Mouse (Mus musculus) layer of hippocampus, postnatal 25 days (tissue): ENCODE results near the gene Abcb6. TPM values are rescaled to one million over a fixed set of nuclear protein-coding genes. Genes with fewer than 3 reads are reported as not detected.

Source experiments
- DNase-seq, 2 experiments: peaks; one replicate each; pipeline ENCODE4 v3.0.0; 2022; ENCODE audit warnings: mixed read lengths in 2 of 2, low spot score in 1 of 2; ENCODE audit errors: extremely low spot score in 1 of 2
- total RNA-seq, 2 experiments: library from RNA; stranded (reverse); gene quantifications; 2 replicates each; pipeline ENCODE4 v1.2.3; 2021

Abcb6 gene
- total RNA-seq, 2 experiments from 2014 or later, result 25.2 to 28.0 TPM

DNA sequence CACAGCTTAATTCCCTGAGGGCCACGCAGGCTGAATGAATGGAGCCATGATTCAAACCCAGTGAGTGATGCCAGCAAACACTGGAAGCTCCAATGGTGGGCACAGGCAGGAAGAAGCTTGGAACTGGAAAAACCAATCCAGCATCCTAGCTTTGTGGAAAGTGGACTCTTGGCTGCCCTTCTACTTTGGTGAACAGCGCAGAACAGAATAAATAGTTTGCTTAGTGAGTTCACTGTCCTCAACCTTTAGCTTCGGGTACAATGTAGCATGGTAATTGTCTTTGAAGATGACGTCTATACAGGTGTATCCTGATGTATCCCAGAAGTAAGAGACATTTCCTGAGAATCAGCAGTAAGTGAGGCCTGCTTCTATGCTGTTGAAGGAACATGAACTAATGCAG is 31.5 kb downstream of the Abcb6 start:
- no peak for DNase-seq

DNA sequence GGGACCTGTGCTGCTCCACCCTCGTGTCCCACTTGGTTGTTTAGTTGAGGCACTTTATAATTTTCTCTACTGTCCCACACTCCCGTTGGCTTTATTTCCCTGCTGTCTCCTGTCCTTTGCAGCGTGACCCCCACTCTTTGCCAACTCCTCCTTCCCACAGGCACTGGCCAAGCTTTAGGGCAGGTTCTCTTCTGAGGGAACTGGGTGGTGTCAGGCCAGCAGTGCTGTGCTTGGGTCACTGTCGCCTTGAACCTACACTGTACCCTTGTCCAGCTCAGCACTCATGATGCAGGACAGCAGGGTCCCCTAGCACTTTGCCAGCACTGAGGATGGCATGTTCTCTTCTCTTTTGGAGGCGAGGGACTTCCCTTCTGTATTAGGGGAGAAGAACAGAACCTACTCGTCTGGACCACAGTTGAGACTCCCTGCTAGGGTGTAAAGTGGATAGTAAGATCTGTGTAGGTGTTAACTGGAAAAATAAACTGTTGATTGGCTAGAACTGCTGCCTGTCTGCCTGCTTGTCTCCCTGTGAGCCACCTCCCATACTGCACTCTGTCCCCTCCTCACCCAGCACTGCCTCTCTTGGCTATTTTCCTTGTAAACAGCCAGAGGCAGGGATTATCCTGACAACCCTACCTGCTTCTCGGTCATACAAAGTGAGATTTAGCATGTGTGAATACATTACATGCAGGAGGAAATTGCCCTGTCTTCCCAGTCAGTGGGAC is 32.6 kb downstream of the Abcb6 start:
- no peak for DNase-seq

DNA sequence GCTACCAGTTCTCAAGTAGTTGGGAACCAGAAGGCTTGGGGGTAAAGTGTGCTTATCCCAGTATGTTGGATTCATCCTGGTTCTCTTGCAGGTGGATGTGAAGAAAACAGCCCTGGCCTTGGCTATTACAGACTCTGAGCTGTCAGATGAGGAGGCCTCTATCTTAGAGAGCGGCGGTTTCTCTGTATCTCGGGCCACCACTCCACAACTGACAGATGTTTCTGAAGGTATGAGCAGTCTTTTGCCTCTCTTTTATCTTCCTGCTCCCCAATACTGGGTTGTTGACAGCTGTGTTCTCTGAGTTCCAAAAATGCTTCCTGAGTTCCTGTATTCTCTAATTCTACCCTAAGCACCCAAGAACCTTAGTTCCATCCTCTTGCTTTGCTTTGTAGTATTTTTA is 34.6 kb downstream of the Abcb6 start:
- DNase-seq, result no peak

DNA sequence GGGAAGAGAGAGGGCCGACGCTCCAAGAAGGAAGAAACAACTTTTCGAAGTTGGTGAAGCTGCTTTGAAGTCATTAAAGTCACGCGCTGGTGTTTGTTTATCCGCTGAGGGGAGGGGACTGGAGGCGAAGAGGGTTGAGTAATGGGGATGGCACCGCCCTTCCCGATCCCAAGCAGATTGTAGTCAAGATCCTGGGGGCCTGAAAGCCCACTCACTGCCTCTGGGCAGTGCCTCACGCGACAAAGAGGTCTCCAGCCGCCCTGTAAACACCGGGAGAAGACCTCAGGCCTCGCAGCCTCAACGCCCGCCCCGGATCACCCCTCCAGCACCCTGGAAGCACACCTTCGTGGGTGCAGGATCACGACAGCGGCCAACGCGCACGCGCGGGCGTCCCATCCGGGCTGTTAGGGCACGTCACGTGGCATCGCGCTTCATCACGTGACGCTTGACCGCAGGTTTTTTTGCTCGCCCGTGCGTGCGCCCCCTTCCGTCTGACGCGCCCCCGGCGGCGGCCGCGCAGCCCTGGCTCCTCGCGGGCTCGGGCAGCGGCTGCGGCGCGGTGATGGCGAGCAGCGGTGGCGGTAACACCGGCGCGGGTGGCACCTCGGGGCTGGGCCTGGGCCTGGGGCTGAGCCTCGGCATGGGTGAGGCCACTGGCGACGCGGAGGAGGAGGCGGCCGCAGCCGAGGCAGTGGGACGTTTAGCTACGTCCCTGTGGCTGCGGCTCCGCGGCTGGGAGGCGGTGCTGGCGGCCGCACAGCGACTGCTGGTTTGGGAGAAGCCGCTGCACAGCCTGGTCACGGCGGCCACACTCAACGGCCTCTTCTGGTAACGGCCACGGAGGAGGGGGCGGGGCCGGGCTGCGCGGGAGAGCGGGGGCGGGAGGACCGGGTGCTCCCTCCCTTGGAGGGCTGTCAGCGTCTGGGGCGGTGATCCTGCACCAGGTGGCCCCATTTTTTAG is 37.6 kb downstream of the Abcb6 start, which contains the start of the genes Cnppd1 and Retreg2:
TSS of gene Cnppd1 (minus strand) at position 411 of the 961 bp plus-strand sequence.
TSS of gene Retreg2 (plus strand) at position 478 of the 961 bp plus-strand sequence.
- peak; percentile 96 for DNase-seq

DNA sequence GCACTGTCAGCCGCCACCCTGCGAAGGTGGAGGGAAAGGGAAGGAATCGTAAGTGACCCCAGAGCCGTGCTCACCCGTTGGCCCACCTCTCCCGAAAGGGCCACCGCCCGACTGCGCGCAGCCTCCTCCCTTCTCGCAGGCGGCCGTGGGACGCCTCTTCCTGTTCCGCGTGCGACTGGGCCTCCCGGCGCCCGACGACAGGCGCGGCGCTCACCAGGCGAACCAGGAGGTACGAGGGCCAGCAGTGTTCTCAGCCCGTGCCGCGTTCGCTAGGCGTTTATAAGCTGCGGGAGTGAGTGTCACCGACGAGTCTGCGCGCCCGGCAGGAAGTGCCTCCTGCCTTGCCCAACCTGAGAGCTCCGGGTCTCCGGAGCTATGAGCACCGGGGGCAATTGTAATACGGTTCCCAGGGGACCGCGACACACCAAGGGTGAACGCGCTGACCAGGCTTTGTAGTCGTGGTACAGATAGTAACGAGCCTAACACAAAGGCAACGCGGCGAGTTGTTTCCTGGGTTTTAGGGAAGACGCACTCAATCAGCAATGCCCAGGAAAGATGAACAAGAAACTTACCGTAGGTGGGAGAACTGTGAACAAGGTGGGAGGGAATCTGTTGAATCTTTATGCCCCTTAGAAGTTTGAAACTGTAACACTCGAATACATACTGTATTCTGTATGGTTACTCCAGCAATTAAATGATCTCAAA is 38.6 kb downstream of the Abcb6 start:
- peak; percentile 41 to 53 for DNase-seq

DNA sequence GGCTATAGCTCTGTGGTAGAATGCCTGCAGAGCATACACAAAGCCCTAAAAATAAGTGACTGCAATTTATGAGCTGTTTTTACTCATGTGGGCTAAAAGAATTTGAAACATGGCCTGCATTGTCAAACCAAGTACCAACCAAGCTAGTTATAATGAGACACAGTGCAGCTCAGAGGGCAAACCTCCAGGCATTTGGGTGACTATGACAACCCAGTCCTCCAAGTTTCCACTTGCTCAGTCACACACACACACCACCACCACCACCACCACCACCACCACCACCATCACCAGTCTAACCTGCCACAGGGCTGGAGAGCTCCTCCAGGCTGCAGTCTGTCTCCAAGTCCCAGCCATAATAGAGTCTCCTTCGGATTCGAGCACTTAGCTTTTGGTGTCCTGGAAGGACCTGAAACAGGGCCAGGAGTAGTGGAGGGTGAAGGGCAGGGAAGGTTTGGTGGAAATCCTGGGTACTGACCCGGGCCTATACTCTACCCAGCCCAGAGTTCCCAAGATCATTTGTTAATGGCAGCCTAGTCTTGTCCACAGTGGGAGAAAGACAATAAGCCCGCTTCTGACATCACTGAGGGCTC is 39.5 kb downstream of the Abcb6 start:
- no peak for DNase-seq

DNA sequence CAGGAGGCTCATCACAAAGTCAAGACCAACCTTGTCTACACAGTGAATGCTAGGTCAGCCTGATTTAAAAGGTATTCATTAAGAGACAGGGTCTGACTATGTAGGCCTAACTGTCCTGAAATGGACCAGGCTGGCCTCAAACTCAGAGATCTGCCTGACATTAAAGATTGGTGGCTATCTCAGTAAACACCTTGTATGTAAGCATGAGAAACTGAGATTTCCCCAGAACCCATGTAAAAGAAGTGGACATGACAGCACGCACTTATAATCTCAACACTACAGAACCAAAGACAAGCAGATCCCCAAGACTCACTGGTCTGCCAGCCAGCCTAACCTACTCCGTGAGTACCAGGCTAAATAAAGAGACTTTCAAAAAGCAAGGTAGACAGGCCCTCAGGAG is 41.7 kb downstream of the Abcb6 start:
- no peak for DNase-seq

DNA sequence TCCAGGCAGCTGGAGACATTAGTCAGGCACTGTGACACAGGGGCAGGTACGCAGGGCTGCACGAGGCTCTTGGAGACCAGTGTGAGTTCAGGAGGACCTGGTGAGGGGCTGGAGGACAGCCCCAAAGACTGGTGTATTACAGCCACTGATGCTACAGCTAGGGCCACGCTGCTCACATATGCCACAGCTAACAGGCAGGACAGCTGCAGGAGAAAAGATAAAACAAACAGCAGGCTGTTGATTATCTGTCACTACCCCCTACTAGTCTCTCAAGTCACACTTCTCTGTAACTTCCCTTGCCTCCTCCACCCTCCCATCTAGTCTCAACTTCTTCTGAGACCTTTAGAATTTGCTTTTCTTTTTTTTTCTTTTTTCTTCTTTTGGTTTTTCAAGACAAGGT is 43.5 kb downstream of the Abcb6 start:
- no peak for DNase-seq

DNA sequence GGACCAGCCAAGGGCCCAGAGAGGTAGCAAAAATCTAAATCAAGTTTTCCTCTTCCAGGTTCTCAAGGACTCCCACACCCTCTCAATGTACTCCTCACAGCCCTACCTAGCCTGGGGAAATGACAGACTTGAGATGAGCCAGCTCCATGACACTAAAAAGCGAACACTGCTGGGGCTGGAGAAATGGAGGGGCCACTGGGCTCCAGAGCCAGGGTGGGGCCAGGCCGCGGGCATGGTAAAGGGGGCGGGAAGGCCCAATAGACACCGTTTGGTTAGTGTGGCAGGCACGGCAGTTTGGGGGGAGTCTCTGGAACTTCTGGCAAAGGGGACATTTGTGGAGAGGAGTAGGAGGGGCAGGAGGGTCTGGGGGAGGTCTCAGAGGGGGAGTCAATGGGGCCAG is 43.9 kb downstream of the Abcb6 start:
- DNase-seq, result no peak

DNA sequence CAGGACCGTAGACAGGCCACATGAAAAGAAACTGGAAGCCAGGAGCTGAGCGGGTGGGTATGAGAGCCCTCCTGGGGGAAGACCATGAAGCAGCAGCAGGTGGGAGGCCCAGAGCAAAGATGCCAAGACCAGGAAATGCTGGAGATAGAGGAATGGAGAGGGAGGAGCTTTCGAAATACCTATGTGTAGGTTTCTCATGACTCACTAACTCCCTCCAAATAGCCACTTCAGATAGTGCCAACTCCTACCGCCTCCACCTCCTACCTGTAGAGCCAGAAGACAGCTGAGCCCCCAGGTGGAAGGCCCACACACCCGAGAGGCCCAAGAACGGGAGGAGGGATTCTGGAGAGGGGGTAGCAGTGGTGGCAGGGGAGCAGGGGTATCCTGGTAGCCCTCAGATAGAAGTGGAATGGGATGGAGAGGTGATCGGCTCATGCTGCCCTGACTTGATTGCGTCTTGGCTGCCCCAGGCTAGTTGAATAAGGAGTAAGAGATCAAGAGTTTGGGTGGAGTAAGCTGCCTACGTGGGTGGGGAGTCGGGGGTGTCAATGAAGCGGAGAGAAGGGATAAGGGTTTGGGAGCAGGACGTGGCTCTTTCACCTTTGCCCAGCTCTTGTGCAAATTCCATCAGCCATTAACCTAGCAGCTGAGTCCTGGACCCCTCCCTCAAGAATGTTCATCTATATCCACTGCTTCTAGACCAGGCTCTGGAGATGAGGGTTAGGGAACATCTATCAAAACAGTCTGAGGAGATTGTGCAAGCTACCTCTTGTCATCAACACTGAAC is 46.6 kb downstream of the Abcb6 start, which contains the start of gene Slc23a3:
TSS of gene Slc23a3 (minus strand) at position 470 of the 787 bp plus-strand sequence.
- DNase-seq, result no peak

DNA sequence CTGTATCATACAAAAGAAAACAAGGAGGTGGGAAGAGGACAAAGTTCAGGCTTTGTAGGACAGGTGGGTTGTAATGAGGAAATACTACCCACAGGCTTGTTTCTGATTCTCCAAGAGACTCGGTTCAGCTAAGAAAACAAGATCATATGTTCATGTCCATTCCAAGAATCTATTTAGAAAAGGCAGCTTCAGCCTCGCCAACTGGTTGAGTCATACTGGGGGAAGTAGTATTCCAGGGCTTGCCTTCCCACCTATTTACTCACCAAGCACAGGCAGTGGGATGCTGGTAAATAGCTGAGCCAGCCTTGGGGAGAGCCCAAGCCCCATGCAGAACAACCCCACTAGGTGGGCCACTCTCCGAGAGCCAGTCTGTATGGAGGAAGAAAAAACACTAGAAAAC is 51.6 kb downstream of the Abcb6 start:
- no peak for DNase-seq

DNA sequence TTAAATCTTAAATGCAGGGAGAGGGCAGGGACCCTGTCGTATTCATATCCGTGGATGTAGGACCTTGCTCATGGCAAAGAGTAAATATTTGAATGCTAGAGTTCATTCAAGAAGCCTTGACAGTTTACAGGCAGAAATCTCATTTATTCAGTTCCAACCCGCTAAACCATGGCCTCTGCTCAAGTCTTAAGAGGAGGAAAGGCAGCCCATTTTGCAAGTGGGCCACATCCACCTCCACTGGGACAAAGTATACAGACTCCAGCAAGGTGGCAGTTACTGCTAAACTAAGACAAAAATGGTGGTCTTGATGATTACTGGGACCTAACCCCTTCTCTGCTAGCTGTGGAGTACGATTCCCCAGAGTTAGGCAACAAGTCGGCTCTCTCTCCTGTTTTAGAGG is 54.8 kb downstream of the Abcb6 start:
- no peak for DNase-seq

DNA sequence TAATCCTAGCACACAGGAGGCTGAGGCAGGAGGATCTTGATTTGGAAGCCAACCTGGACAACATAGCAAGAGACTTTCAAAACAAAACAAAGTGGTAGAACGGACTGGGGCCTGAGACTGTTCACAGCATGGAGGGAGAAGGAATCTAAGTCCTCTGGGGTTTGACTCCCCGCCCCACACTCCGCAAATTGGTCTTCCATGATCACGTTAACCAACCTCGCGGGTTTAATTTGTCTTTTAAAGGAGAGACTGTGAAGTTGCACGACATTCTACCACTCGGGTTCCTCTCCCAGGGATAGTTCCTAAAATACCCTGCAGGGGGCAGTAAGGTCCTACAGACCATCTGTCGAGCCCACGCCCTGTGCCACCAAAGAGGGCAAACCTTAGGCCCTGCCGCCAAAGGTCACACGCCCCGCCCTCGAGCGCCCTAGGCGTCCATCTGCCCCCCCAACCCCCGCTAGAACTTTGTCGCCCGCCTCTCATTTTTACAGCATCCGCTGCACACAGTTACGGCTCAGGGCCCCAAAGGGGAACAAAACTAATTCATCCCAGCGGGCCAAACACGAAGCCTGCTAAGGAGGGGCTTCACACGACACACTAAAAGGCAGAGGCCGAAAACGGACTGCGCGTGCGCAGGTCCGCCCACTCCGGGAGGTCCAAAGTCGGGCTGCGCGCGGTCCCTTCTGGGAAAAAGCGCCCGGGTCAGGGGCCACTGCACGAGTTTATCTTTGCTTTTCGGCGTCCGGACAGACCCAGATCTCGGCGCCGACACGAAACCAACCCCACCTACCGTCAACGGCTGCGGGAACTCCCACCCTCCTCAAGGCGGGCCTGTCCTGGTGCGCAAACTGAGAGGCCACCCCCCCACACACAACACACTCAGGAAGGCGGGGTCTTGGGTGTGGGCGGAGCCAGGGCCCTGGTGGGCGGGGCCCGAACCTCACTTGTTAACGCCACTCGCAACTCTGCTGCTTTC is 55.6 kb downstream of the Abcb6 start, which contains the start of gene Nhej1:
TSS of gene Nhej1 (minus strand) at position 855 of the 976 bp plus-strand sequence.
- DNase-seq, result peak; percentile 85 to 87

DNA sequence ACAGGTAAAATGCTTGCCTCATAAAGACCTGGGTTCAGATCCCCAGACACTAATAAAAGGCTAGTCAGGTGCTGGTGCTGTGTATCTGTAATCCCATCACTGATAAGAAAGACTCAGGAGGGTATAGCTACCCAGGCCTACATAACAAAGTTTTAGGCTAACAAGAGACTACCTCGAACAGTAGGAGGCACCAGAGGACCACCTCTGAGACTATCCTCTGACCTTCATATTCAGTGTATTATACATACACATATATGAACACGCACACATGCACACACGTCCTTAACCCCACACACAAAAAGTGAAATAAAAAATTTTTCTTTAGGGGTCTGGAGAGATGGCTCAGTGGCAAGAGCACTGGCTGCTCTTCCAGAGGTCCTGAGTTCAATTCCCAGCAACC is 58.0 kb downstream of the Abcb6 start:
- DNase-seq, result no peak
